Mouse (Mus musculus) midbrain, embryonic 12.5 days (tissue): ENCODE results near the gene Ctsl. TPM values are rescaled to one million over a fixed set of nuclear protein-coding genes. Genes with fewer than 3 reads are reported as not detected.

Source experiments
- ATAC-seq: fragments of 200-750 bp; cut with Nextera tagmentation; 2 replicates; pipeline ENCODE4 v1.8.0; 2017; ENCODE audit warnings: low read depth, moderate TSS enrichment, moderate library complexity; ENCODE audit not compliant: low FRiP score
- H3K27ac ChIP-seq: fragments of 300-500 bp; sonication (generic); replicated peaks from 2 replicates; pipeline ENCODE4 v1.5.1; 2016; ENCODE audit warnings: mild to moderate bottlenecking
- H3K27me3 ChIP-seq: fragments of 300-500 bp; sonication (generic); 2 replicates; pipeline ENCODE4 v1.6.1; 2016; ENCODE audit warnings: mild to moderate bottlenecking
- H3K36me3 ChIP-seq: fragments of 300-500 bp; sonication (generic); 2 replicates; pipeline ENCODE4 v1.6.1; 2016
- H3K4me1 ChIP-seq: fragments of 300-500 bp; sonication (generic); 2 replicates; pipeline ENCODE4 v1.6.1; 2016
- H3K4me2 ChIP-seq: fragments of 300-500 bp; sonication (generic); replicated peaks from 2 replicates; pipeline ENCODE4 v1.6.1; 2016; ENCODE audit warnings: mild to moderate bottlenecking, moderate library complexity
- H3K4me3 ChIP-seq: fragments of 300-500 bp; sonication (generic); 2 replicates; pipeline ENCODE4 v1.5.1; 2016; ENCODE audit warnings: mild to moderate bottlenecking
- H3K9ac ChIP-seq: fragments of 300-500 bp; sonication (generic); replicated peaks from 2 replicates; pipeline ENCODE4 v1.6.1; 2016; ENCODE audit warnings: mild to moderate bottlenecking, moderate library complexity
- H3K9me3 ChIP-seq: fragments of 300-500 bp; sonication (generic); 2 replicates; pipeline ENCODE4 v1.6.1; 2016; ENCODE audit warnings: mild to moderate bottlenecking
- WGBS: fragments of 180-500 bp; shearing (Covaris S2); methylation state at CpG from one replicate; pipeline ENCODE4 v1.1.7; 2016; 5-methylcytosine and 5-hydroxymethylcytosine counted together
- polyA plus RNA-seq: library from polyadenylated mRNA; unstranded; fragments of >200 nt; fragmentation: Nextera tagmentation; extraction: Ambion mirVana; gene quantifications from 2 replicates; pipeline ENCODE4 v1.2.1, GENCODE M21; 2016

The Ctsl gene
- 103 and 116 TPM in 2 replicates for polyA plus RNA-seq

GRCm38 (mm10) chr13:64370173-64370940, at the start of gene Ctsl:
Gene Ctsl, minus strand, starts transcription at chr13:64370890.
- peak; percentile 99 for ATAC-seq
- Histone ChIP-seq H3K27ac (peak within 1 kb of the TSS; percentile 68), H3K9me3 (no peaks in the 10 kb centered on the region), H3K27me3 (no peaks in the 10 kb centered on the region), H3K9ac (peak within 1 kb of the TSS; percentile 65), H3K4me1 (peaks cover 13% of the 10 kb centered on the region), H3K36me3 (peaks cover 25% of the 10 kb centered on the region), H3K4me2 (peak within 1 kb of the TSS; percentile 75), H3K4me3 (peak within 1 kb of the TSS; percentile 73)
- under 1% methylated on average over 43 of the region's 43 CpGs for WGBS

- no peak for ATAC-seq
- Histone ChIP-seq H3K4me2 (no peak overlapping the region), H3K9me3 (no peaks in the 10 kb centered on the region), H3K4me1 (no peaks in the 10 kb centered on the region), H3K27me3 (no peaks in the 10 kb centered on the region), H3K4me3 (no peak overlapping the region), H3K27ac (no peak overlapping the region), H3K9ac (no peak overlapping the region), H3K36me3 (no peaks in the 10 kb centered on the region)
- WGBS, result 69% methylated on average over 5 of the region's 5 CpGs
Observed at GRCm38 (mm10) chr13:64416955-64417601, 46.4 kb upstream of the Ctsl start.

- Histone ChIP-seq H3K27ac (no peak overlapping the region), H3K4me2 (no peak overlapping the region), H3K36me3 (no peaks in the 10 kb centered on the region), H3K9ac (no peak overlapping the region), H3K4me3 (no peak overlapping the region), H3K9me3 (no peaks in the 10 kb centered on the region), H3K4me1 (no peaks in the 10 kb centered on the region), H3K27me3 (no peaks in the 10 kb centered on the region)
- WGBS, result 87% methylated on average over 2 of the region's 2 CpGs
- no peak for ATAC-seq
Observed at GRCm38 (mm10) chr13:64415659-64416058, 45.0 kb upstream of the Ctsl start.

- Histone ChIP-seq H3K4me2 (no peak overlapping the region), H3K4me1 (no peaks in the 10 kb centered on the region), H3K27ac (no peak overlapping the region), H3K27me3 (no peaks in the 10 kb centered on the region), H3K9ac (no peak overlapping the region), H3K4me3 (no peak overlapping the region), H3K9me3 (no peaks in the 10 kb centered on the region), H3K36me3 (no peaks in the 10 kb centered on the region)
- ATAC-seq, result no peak
- WGBS, result 81% methylated on average over 2 of the region's 2 CpGs
Observed at GRCm38 (mm10) chr13:64412752-64413257, 42.1 kb upstream of the Ctsl start.

GRCm38 (mm10) chr13:64411282-64411681, 40.6 kb upstream of the Ctsl start:
- no peaks in the 10 kb centered on the region for H3K27me3 ChIP-seq
- no peak overlapping the region for H3K9ac ChIP-seq
- H3K36me3 ChIP-seq, result no peaks in the 10 kb centered on the region
- no peaks in the 10 kb centered on the region for H3K9me3 ChIP-seq
- WGBS, result 85% methylated on average over 2 of the region's 2 CpGs
- H3K4me1 ChIP-seq, result no peaks in the 10 kb centered on the region
- no peak overlapping the region for H3K27ac ChIP-seq
- ATAC-seq, result no peak
- no peak overlapping the region for H3K4me2 ChIP-seq
- H3K4me3 ChIP-seq, result no peak overlapping the region

GRCm38 (mm10) chr13:64410604-64411003, 39.9 kb upstream of the Ctsl start:
- H3K4me3 ChIP-seq, result no peak overlapping the region
- H3K9ac ChIP-seq, result no peak overlapping the region
- H3K27ac ChIP-seq, result no peak overlapping the region
- H3K27me3 ChIP-seq, result no peaks in the 10 kb centered on the region
- ATAC-seq, result no peak
- H3K4me1 ChIP-seq, result no peaks in the 10 kb centered on the region
- no peaks in the 10 kb centered on the region for H3K36me3 ChIP-seq
- H3K9me3 ChIP-seq, result no peaks in the 10 kb centered on the region
- 87% methylated on average over 5 of the region's 5 CpGs for WGBS
- H3K4me2 ChIP-seq, result no peak overlapping the region

- Histone ChIP-seq H3K36me3 (no peaks in the 10 kb centered on the region), H3K27me3 (no peaks in the 10 kb centered on the region), H3K27ac (no peak overlapping the region), H3K4me1 (no peaks in the 10 kb centered on the region), H3K4me3 (no peak overlapping the region), H3K4me2 (no peak overlapping the region), H3K9me3 (no peaks in the 10 kb centered on the region), H3K9ac (no peak overlapping the region)
- ATAC-seq, result no peak
- 88% methylated on average over 5 of the region's 5 CpGs for WGBS
Observed at GRCm38 (mm10) chr13:64407992-64408391, 37.3 kb upstream of the Ctsl start.

- Histone ChIP-seq H3K36me3 (no peaks in the 10 kb centered on the region), H3K27ac (no peak overlapping the region), H3K9ac (no peak overlapping the region), H3K4me3 (no peak overlapping the region), H3K4me2 (no peak overlapping the region), H3K27me3 (no peaks in the 10 kb centered on the region), H3K9me3 (no peaks in the 10 kb centered on the region), H3K4me1 (no peaks in the 10 kb centered on the region)
- ATAC-seq, result no peak
- WGBS, result 83% methylated on average over 6 of the region's 6 CpGs
Observed at GRCm38 (mm10) chr13:64405550-64405949, 34.9 kb upstream of the Ctsl start.

GRCm38 (mm10) chr13:64403519-64403918, 32.8 kb upstream of the Ctsl start:
- Histone ChIP-seq H3K4me2 (no peak overlapping the region), H3K4me1 (no peaks in the 10 kb centered on the region), H3K27me3 (no peaks in the 10 kb centered on the region), H3K27ac (no peak overlapping the region), H3K9me3 (no peaks in the 10 kb centered on the region), H3K9ac (no peak overlapping the region), H3K4me3 (no peak overlapping the region), H3K36me3 (no peaks in the 10 kb centered on the region)
- 77% methylated on average over 3 of the region's 3 CpGs for WGBS
- ATAC-seq, result no peak

- ATAC-seq, result no peak
- 90% methylated on average over 8 of the region's 8 CpGs for WGBS
Observed at GRCm38 (mm10) chr13:64402951-64403460, 32.3 kb upstream of the Ctsl start.

GRCm38 (mm10) chr13:64402504-64402949, 31.8 kb upstream of the Ctsl start:
- ATAC-seq, result no peak
- no peak overlapping the region for H3K9ac ChIP-seq
- no peak overlapping the region for H3K27ac ChIP-seq
- no peak overlapping the region for H3K4me2 ChIP-seq
- no peaks in the 10 kb centered on the region for H3K9me3 ChIP-seq
- no peak overlapping the region for H3K4me3 ChIP-seq
- 89% methylated on average over 10 of the region's 10 CpGs for whole genome bisulfite sequencing
- H3K36me3 ChIP-seq, result no peaks in the 10 kb centered on the region
- no peaks in the 10 kb centered on the region for H3K4me1 ChIP-seq
- H3K27me3 ChIP-seq, result no peaks in the 10 kb centered on the region

More at GRCm38 (mm10) chr13:64402951-64403460, 32.3 kb upstream of the Ctsl start:
- Histone ChIP-seq H3K4me1 (no peaks in the 10 kb centered on the region), H3K36me3 (no peaks in the 10 kb centered on the region), H3K27ac (no peak overlapping the region), H3K9me3 (no peaks in the 10 kb centered on the region), H3K4me2 (no peak overlapping the region), H3K4me3 (no peak overlapping the region), H3K27me3 (no peaks in the 10 kb centered on the region), H3K9ac (no peak overlapping the region)

GRCm38 (mm10) chr13:64402006-64402405, 31.3 kb upstream of the Ctsl start:
- WGBS, result 69% methylated on average over 3 of the region's 3 CpGs
- Histone ChIP-seq H3K4me2 (no peak overlapping the region), H3K27me3 (no peaks in the 10 kb centered on the region), H3K9ac (no peak overlapping the region), H3K4me1 (no peaks in the 10 kb centered on the region), H3K27ac (no peak overlapping the region), H3K36me3 (no peaks in the 10 kb centered on the region), H3K9me3 (no peaks in the 10 kb centered on the region), H3K4me3 (no peak overlapping the region)
- ATAC-seq, result no peak
